Mouse (Mus musculus) T-cell, adult 2 months (primary cell): ENCODE results near the gene Neo1.
"Not testable (repeated sequence)": the region's sequence is repeated elsewhere in the genome, so short reads cannot be mapped to it uniquely, and the experiment has no call there.

Experiments used
- DNase-seq: peaks from one replicate; pipeline ENCODE4 v3.0.0; 2022; ENCODE audit warnings: low spot score

Gene Neo1

GRCm38 (mm10) chr9:58989255-58989928 is 46.8 kb downstream of the Neo1 start:
- no peak for DNase-seq

- DNase-seq = no peak
These were observed 57.2 kb downstream of the Neo1 start for GRCm38 (mm10) chr9:58979034-58979433.

GRCm38 (mm10) chr9:58971154-58971553 is 65.1 kb downstream of the Neo1 start:
- DNase-seq = not testable (repeated sequence)

GRCm38 (mm10) chr9:58967371-58967770 is 68.9 kb downstream of the Neo1 start:
- no peak for DNase-seq

GRCm38 (mm10) chr9:58955507-58955906 is 80.7 kb downstream of the Neo1 start:
- no peak for DNase-seq

- DNase-seq = not testable (repeated sequence)
These were observed 90.3 kb downstream of the Neo1 start for GRCm38 (mm10) chr9:58945910-58946309.

- DNase-seq = no peak
These were observed 101.5 kb downstream of the Neo1 start for GRCm38 (mm10) chr9:58934776-58935175.

GRCm38 (mm10) chr9:58928103-58928502 is 108.1 kb downstream of the Neo1 start:
- peak; percentile 6 for DNase-seq

GRCm38 (mm10) chr9:58902869-58903585 is 133.2 kb downstream of the Neo1 start:
- peak; percentile 4 for DNase-seq

- DNase-seq = no peak
These were observed 136.6 kb downstream of the Neo1 start for GRCm38 (mm10) chr9:58899602-58900001.

GRCm38 (mm10) chr9:58891840-58892640 is 144.2 kb downstream of the Neo1 start:
- no peak for DNase-seq

GRCm38 (mm10) chr9:58890893-58891292 is 145.3 kb downstream of the Neo1 start:
- no peak for DNase-seq

- DNase-seq = no peak
These were observed 146.3 kb downstream of the Neo1 start for GRCm38 (mm10) chr9:58889782-58890448.

GRCm38 (mm10) chr9:58882686-58883085 is 153.6 kb downstream of the Neo1 start:
- no peak for DNase-seq

GRCm38 (mm10) chr9:58879836-58880235 is 156.4 kb downstream of the Neo1 start:
- no peak for DNase-seq

- no peak for DNase-seq
These were observed 159.2 kb downstream of the Neo1 start for GRCm38 (mm10) chr9:58876946-58877625.

GRCm38 (mm10) chr9:58875439-58875838 is 160.8 kb downstream of the Neo1 start:
- DNase-seq = no peak

- no peak for DNase-seq
These were observed 161.9 kb downstream of the Neo1 start for GRCm38 (mm10) chr9:58874354-58874753.

- no peak for DNase-seq
These were observed 162.5 kb downstream of the Neo1 start for GRCm38 (mm10) chr9:58873541-58874324.

GRCm38 (mm10) chr9:58871141-58871540 is 165.1 kb downstream of the Neo1 start:
- no peak for DNase-seq

GRCm38 (mm10) chr9:58863826-58864225 is 172.4 kb downstream of the Neo1 start:
- DNase-seq = no peak
